Mouse (Mus musculus): Measurements from ENCODE around the gene Cacna1b. TPM values are rescaled to one million over a fixed set of nuclear protein-coding genes. Genes with fewer than 3 reads are reported as not detected.

Cacna1b gene
- polyA plus RNA-seq, 1 experiment from 2014 or later: 0.05 TPM

DNA sequence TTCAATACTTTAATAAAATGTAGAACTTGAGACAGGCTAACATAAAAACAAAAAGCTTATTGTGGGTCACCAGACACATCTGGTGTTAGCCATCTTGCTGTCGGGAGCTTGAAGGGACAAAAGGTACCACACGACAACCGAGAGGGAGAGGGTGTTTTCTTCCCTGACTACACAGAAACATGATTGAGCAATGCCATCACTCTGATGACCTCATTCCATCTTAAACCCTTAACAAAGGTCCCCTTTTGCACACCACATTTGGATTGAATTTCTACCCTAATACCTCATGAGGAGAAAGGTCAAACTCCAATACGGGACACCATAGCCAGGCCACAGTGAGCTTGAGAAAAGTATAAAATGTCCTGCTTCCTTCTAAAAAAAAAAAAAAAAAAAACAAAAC lies 24.3 kb upstream of the Cacna1b start:
- H3K27me3 ChIP-seq (ENCODE audit: insufficient read depth, low read length): no peaks in the 10 kb centered on the region
- WGBS: 69% methylated on average over 4 of the region's 4 CpGs
- H3K4me3 ChIP-seq (ENCODE audit: low read depth, low read length): no peak overlapping the region
- H3K9ac ChIP-seq: no peak overlapping the region
- H3K27ac ChIP-seq (ENCODE audit: low read depth): no peak overlapping the region
- ATAC-seq (ENCODE audit: insufficient read depth) (no peak), DNase-seq (no peak)
- peaks cover 25% of the 10 kb centered on the region for H3K36me3 ChIP-seq (ENCODE audit: insufficient read depth)
- TF ChIP-seq CTCF (IDR thresholded peaks at IDR 0.05; ENCODE audit: low read depth): no peak
- no peaks in the 10 kb centered on the region for H3K9me3 ChIP-seq (ENCODE audit: low read depth, low read length)
- no peaks in the 10 kb centered on the region for H3K4me1 ChIP-seq (ENCODE audit: insufficient read depth)
- no peak overlapping the region for H3K4me2 ChIP-seq

DNA sequence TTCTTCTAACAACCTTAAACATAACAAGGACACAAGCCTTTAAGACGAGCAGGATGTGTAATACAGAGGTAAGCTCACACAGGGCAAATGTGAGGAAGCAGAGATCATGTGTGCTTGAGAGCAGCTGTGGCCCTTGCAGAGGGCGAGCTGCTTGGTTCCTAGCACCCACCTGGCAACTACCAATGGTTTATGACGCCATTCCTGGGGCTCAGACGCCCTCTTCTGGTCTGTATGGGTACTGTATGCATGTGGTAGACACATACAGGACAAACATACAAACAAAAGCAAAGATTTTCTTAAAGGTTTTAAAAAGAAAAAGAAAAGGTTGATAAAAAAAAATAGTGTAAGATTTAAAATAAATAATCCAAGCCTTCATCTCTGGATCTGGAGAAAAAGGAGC lies 18.3 kb upstream of the Cacna1b start:
- Histone ChIP-seq H3K4me2 (no peak overlapping the region), H3K4me3 (ENCODE audit: low read depth, low read length) (no peak overlapping the region), H3K27me3 (ENCODE audit: insufficient read depth, low read length) (no peaks in the 10 kb centered on the region), H3K9me3 (ENCODE audit: low read depth, low read length) (no peaks in the 10 kb centered on the region), H3K9ac (no peak overlapping the region), H3K4me1 (ENCODE audit: insufficient read depth) (no peaks in the 10 kb centered on the region), H3K27ac (ENCODE audit: low read depth) (no peak overlapping the region), H3K36me3 (ENCODE audit: insufficient read depth) (no peaks in the 10 kb centered on the region)
- DNase-seq: no peak
- TF ChIP-seq CTCF (IDR thresholded peaks at IDR 0.05; ENCODE audit: low read depth): peak; percentile 27
- WGBS: 45% methylated on average over 4 of the region's 4 CpGs
- no peak for ATAC-seq (ENCODE audit: insufficient read depth)

DNA sequence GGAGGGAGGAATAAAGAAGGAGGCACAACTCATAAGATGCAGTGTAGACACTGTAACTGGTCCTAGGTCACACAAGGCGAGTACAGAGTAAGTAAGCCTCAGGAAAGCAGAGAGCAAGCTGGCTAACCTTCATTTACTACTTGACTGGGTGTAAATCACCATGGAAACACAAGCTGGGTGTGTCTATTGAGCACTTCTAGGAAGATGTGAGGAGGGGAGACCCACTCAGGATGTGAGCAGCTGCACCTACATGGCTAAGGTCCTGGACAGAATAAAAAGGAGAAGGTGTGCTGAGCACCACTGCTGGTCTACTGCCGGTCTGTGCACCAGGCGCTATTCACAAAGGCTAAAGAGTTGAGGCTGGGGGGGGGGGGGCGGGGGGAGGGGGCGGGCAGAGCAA lies 13.9 kb upstream of the Cacna1b start:
- ATAC-seq (ENCODE audit: insufficient read depth) (no peak), DNase-seq (no peak)
- Histone ChIP-seq H3K4me1 (ENCODE audit: insufficient read depth) (no peaks in the 10 kb centered on the region), H3K9me3 (ENCODE audit: low read depth, low read length) (no peaks in the 10 kb centered on the region), H3K4me2 (no peak overlapping the region), H3K27me3 (ENCODE audit: insufficient read depth, low read length) (no peaks in the 10 kb centered on the region), H3K36me3 (ENCODE audit: insufficient read depth) (no peaks in the 10 kb centered on the region), H3K9ac (no peak overlapping the region), H3K4me3 (ENCODE audit: low read depth, low read length) (no peak overlapping the region), H3K27ac (ENCODE audit: low read depth) (no peak overlapping the region)
- WGBS: 9% methylated on average over 3 of the region's 5 CpGs
- no peak for TF ChIP-seq CTCF (IDR thresholded peaks at IDR 0.05; ENCODE audit: low read depth)

DNA sequence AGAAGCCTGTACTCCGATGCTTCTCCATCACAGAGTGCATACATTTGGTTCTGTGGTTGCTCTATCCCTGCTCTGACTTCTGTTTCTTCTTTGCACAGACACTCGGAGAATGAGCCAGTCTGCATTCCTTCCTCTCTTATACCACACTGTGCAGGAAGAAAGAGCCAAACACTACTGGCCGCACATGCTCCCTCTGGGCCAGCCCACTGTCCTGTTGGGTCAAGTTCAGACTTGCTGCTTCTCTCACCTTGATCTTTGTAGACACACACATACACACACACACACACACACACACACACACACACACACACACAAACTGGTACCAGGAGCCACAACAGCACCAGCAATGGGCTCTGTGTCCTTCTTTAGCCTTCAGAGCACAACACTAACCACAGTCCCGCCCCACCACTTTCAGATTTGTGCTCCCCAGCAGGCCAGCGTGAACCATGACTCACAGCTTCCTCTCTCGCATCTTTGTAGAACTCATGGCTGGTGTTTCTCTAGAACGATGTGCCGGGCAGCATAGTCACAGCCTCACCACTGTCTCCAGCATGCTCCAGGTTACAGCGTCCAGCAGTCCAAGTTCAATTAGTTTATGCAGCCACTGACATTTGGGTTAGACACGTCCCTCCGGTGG lies 13.1 kb upstream of the Cacna1b start:
- H3K4me2 ChIP-seq: no peak overlapping the region
- H3K36me3 ChIP-seq (ENCODE audit: insufficient read depth): no peaks in the 10 kb centered on the region
- DNase-seq (no peak), ATAC-seq (ENCODE audit: insufficient read depth) (no peak)
- H3K4me1 ChIP-seq (ENCODE audit: insufficient read depth): no peaks in the 10 kb centered on the region
- H3K9ac ChIP-seq: no peak overlapping the region
- 69% methylated on average over 11 of the region's 11 CpGs for WGBS
- no peaks in the 10 kb centered on the region for H3K9me3 ChIP-seq (ENCODE audit: low read depth, low read length)
- no peak for TF ChIP-seq CTCF (IDR thresholded peaks at IDR 0.05; ENCODE audit: low read depth)
- no peaks in the 10 kb centered on the region for H3K27me3 ChIP-seq (ENCODE audit: insufficient read depth, low read length)
- no peak overlapping the region for H3K4me3 ChIP-seq (ENCODE audit: low read depth, low read length)
- H3K27ac ChIP-seq (ENCODE audit: low read depth): no peak overlapping the region

DNA sequence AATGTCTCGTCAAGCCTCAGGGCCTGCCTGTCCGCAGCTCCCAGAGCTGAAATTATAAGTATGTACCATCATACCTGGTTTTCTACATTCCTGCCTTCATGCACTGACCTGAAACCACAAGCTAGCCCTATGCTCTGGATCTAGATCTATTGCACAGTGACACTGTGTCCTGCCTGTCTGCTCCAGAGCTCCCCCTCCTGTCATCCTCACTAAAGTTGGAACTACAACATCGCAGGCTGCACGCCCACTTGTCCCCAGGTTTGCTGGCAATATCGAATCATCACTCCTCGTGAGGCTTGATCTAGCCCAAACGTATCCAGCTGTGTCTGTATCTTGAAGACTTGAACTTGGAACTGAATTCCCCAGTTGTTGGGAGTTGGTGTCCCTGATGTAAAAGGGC lies 11.9 kb upstream of the Cacna1b start:
- Histone ChIP-seq H3K4me1 (ENCODE audit: insufficient read depth) (no peaks in the 10 kb centered on the region), H3K4me3 (ENCODE audit: low read depth, low read length) (no peak overlapping the region), H3K36me3 (ENCODE audit: insufficient read depth) (no peaks in the 10 kb centered on the region), H3K4me2 (no peak overlapping the region), H3K27ac (ENCODE audit: low read depth) (no peak overlapping the region), H3K9me3 (ENCODE audit: low read depth, low read length) (no peaks in the 10 kb centered on the region), H3K9ac (no peak overlapping the region), H3K27me3 (ENCODE audit: insufficient read depth, low read length) (no peaks in the 10 kb centered on the region)
- no peak for DNase-seq
- 57% methylated on average over 7 of the region's 7 CpGs for WGBS
- TF ChIP-seq CTCF (IDR thresholded peaks at IDR 0.05; ENCODE audit: low read depth): peak; percentile 20
- ATAC-seq (ENCODE audit: insufficient read depth): no peak

DNA sequence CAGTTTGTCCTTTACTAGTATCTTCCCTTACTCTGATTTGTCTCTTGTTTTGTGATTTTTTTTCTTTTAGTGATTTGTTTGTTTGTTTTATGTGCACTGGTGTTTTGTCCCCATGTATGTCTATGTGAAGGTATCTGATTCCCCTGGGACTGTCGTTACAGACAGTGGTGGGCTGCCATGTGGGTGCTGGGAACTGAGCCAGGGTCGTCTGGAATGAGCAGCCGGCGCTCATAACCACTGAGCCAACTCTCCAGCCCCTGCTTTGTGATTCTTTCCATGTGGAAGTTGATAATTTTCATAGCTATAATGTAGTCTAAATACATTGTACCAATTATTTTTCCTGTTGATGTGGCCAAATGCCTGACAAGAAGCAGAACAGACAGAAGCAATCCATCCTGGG lies 7.9 kb upstream of the Cacna1b start:
- 70% methylated on average over 4 of the region's 4 CpGs for WGBS
- no peak for ATAC-seq (ENCODE audit: insufficient read depth)
- Histone ChIP-seq H3K36me3 (ENCODE audit: insufficient read depth) (no peaks in the 10 kb centered on the region), H3K4me2 (no peak overlapping the region), H3K4me3 (ENCODE audit: low read depth, low read length) (no peak overlapping the region), H3K4me1 (ENCODE audit: insufficient read depth) (no peaks in the 10 kb centered on the region), H3K9me3 (ENCODE audit: low read depth, low read length) (no peaks in the 10 kb centered on the region), H3K27ac (ENCODE audit: low read depth) (no peak overlapping the region), H3K9ac (no peak overlapping the region), H3K27me3 (ENCODE audit: insufficient read depth, low read length) (no peaks in the 10 kb centered on the region)
- no peak for DNase-seq
- no peak for TF ChIP-seq CTCF (IDR thresholded peaks at IDR 0.05; ENCODE audit: low read depth)

DNA sequence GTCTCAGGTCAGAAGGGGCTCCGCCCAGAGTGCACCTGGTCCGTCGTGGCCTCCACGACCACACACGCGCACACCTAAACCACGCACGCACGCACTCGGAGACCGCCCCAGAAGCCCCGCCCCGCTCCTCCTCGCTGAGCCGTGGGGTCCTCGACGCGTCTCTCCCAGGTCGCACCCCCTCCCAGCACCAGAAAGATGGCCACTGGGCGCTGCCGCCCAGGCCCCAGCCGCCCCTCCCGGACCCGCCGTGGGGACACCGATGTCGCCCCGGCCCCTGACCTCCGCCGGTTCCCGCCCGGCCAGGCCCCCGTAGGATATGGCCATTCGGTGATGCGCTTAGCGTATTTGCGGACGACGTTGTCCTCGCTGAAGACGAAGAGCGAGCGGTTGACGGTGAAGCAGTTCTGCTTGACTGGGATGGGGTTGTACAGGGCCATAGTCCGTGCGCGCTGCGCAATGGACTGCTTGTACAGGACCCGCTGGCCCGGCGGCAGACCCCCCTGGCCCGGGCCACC lies 449 bp downstream of the Cacna1b start:
- no peak for TF ChIP-seq CTCF (IDR thresholded peaks at IDR 0.05; ENCODE audit: low read depth)
- no peak overlapping the region for H3K27ac ChIP-seq (ENCODE audit: low read depth)
- DNase-seq: peak; percentile 38
- WGBS: under 1% methylated on average over 45 of the region's 52 CpGs
- H3K27me3 ChIP-seq (ENCODE audit: insufficient read depth, low read length): peaks cover 23% of the 10 kb centered on the region
- H3K36me3 ChIP-seq (ENCODE audit: insufficient read depth): no peaks in the 10 kb centered on the region
- ATAC-seq (ENCODE audit: insufficient read depth): peak; percentile 64
- no peaks in the 10 kb centered on the region for H3K4me1 ChIP-seq (ENCODE audit: insufficient read depth)
- H3K4me3 ChIP-seq (ENCODE audit: low read depth, low read length): peak overlapping the region; percentile 50
- H3K9me3 ChIP-seq (ENCODE audit: low read depth, low read length): no peaks in the 10 kb centered on the region
- no peak overlapping the region for H3K9ac ChIP-seq
- H3K4me2 ChIP-seq: peak overlapping the region; percentile 97
